Mouse (Mus musculus): ENCODE measurements around the gene Myo18b. TPM values are rescaled to one million over a fixed set of nuclear protein-coding genes. Genes with fewer than 3 reads are reported as not detected.

The Myo18b gene
- polyA plus RNA-seq, 1 experiment from 2014 or later: not detected

DNA sequence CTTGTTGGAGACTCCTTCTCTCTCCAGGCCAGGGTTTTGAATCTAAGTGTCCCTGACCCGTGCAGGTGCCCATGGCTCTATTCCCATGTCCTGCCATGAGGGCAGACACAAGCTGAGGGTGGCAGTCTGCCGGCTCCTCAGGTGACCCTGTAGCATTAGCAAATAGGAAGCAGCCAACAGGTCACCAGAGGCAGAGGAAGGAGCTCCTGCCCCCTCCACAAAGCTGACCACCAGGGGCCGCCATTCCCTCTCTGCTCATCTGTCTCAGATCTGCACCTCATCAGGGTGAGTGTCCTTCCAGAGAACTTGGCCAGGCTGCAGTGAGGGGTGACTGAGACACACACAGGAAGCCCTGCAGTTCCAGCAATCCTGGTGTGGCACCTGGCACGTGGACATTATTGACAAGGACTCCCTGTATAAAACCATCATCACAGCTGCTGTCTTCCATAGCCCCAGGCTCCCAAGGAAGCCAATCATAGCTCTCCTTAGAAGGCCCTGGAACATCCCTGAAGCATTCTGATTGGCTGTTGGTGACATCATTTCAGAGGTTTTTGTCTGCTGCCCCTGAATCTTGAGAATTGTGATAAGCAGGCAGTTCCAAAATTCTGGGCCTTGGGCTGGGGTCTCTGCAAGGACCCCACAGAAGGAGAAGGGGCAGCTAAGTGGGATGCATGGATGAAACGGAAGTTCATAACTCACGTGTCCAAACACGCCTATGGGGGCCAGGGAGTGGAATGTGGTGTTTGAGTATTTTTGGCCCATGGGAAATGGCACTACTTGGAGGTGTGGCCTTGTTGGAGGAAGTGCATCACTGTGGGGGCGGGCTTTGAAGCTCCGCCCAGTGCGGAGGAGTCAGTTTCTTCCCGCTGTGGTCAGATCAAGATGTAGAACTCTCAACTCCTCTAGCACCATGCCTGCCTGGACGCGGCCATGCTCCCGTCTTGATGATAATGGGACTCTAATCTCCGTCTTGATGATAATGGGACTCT, 104.1 kb downstream of the Myo18b start:
- in situ Hi-C loops (cut with MboI; ENCODE audit: low pct_unique_long_range_greater_than_20kb): no loop called here
- ChIA-PET CTCF (interaction anchor here (1.0 to 1.5 kb wide), 2 partner anchors 9 to 27 kb away, joined by 3 to 5 read pairs; no protein-coding TSS in a partner anchor), POLR2A (no interaction called here)
- no peak for TF ChIP-seq CTCF (IDR thresholded peaks at IDR 0.05)
- peaks cover 7% of the 10 kb centered on the region for H3K27me3 ChIP-seq
- ATAC-seq: no peak
- no peak for DNase-seq (ENCODE audit: low read depth, low spot score)

- ATAC-seq (no peak), DNase-seq (ENCODE audit: low read depth, low spot score) (no peak)
- TF ChIP-seq CTCF (IDR thresholded peaks at IDR 0.05): no peak
- ChIA-PET POLR2A (no interaction called here), CTCF (no interaction called here)
- in situ Hi-C loops (cut with MboI; ENCODE audit: low pct_unique_long_range_greater_than_20kb): no loop called here
- H3K27me3 ChIP-seq: peaks cover 7% of the 10 kb centered on the region
Observed at GRCm38 (mm10) chr5:112790376-112791111, 105.6 kb downstream of the Myo18b start.

DNA sequence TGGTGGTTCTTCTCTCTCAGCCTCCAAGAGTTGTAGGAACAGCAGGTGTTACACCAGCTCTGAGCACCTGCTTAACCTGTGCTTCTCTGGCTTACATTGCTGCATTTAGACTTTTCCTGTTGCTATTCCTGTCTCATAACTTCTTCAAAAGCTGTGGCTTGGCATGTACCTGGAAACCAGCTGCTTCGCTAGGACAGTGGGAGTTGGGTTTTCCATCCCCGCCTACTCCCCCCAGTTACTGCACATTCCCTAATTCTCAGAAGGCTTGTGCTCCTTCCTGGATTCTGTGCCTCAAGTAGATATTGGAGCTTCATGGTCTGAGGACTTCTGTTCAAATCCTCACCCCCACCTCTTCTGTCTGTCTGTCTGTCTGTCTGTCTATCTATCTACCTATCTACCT, 107.7 kb downstream of the Myo18b start:
- CTCF ChIA-PET: no interaction called here
- no peak for ATAC-seq
- TF ChIP-seq CTCF (IDR thresholded peaks at IDR 0.05): no peak
- no peak for DNase-seq (ENCODE audit: low read depth, low spot score)
- H3K27me3 ChIP-seq: peaks cover 4% of the 10 kb centered on the region
- POLR2A ChIA-PET: no interaction called here
- in situ Hi-C loops (cut with MboI; ENCODE audit: low pct_unique_long_range_greater_than_20kb): no loop called here

DNA sequence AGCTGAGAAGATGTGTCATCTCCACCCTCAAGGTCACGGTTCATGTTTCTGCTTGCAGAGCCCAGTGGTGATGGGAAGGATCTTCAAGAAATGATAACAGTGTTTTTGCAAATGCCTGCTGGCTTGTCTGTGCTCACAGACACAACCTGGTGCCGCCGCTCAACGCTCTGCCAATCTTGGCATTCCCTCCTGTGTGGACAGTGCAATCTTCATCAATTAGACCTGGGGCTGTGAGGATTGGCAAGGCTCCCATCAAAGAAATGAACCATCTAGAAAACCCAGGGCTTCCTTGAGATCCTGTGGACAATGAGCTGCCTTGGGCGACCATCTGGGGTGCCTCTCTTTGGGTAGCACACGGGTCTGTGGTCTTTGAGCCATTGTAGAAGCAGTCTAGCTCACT, 109.4 kb downstream of the Myo18b start:
- in situ Hi-C loops (cut with MboI; ENCODE audit: low pct_unique_long_range_greater_than_20kb): no loop called here
- ChIA-PET CTCF (no interaction called here), POLR2A (no interaction called here)
- H3K27me3 ChIP-seq: no peaks in the 10 kb centered on the region
- DNase-seq (ENCODE audit: low read depth, low spot score) (no peak), ATAC-seq (no peak)
- TF ChIP-seq CTCF (IDR thresholded peaks at IDR 0.05): no peak

- TF ChIP-seq CTCF (IDR thresholded peaks at IDR 0.05): no peak
- no peaks in the 10 kb centered on the region for H3K27me3 ChIP-seq
- in situ Hi-C loops (cut with MboI; ENCODE audit: low pct_unique_long_range_greater_than_20kb): no loop called here
- ATAC-seq (no peak), DNase-seq (ENCODE audit: low read depth, low spot score) (no peak)
- CTCF ChIA-PET: no interaction called here
- POLR2A ChIA-PET: no interaction called here
Observed at GRCm38 (mm10) chr5:112786031-112786430, 110.1 kb downstream of the Myo18b start.

DNA sequence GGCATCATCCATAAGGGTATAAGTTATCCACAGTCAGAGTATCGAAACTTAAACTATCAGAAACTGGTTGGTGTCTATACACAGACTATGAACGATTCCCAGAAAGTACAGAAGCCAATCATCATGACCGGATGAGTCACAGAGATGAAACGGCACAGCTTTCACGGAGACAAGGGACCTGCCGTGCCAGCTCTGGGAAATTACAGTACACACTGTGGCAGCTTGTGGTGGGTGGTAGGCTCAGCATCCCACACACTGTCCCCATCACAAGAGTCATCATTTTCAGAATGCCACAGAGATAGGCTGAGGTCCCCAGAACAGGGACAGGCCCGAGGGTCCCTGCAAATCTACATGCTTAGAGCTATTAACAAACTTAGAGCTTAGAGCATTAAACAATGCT, 114.4 kb downstream of the Myo18b start:
- peaks cover 3% of the 10 kb centered on the region for H3K27me3 ChIP-seq
- ATAC-seq: no peak
- in situ Hi-C loops (cut with MboI; ENCODE audit: low pct_unique_long_range_greater_than_20kb): no loop called here
- TF ChIP-seq CTCF (IDR thresholded peaks at IDR 0.05): no peak
- DNase-seq (ENCODE audit: low read depth, low spot score): no peak
- CTCF ChIA-PET: interaction anchor here (1.1 kb wide), 1 partner anchor 59 kb away, joined by 3 read pairs; no protein-coding TSS in a partner anchor
- POLR2A ChIA-PET: no interaction called here

- peaks cover 3% of the 10 kb centered on the region for H3K27me3 ChIP-seq
- ATAC-seq (no peak), DNase-seq (ENCODE audit: low read depth, low spot score) (no peak)
- POLR2A ChIA-PET: no interaction called here
- in situ Hi-C loops (cut with MboI; ENCODE audit: low pct_unique_long_range_greater_than_20kb): no loop called here
- TF ChIP-seq CTCF (IDR thresholded peaks at IDR 0.05): no peak
- CTCF ChIA-PET: interaction anchor here (1.1 kb wide), 1 partner anchor 60 kb away, joined by 3 read pairs; no protein-coding TSS in a partner anchor
Observed at GRCm38 (mm10) chr5:112781231-112781630, 114.9 kb downstream of the Myo18b start.

DNA sequence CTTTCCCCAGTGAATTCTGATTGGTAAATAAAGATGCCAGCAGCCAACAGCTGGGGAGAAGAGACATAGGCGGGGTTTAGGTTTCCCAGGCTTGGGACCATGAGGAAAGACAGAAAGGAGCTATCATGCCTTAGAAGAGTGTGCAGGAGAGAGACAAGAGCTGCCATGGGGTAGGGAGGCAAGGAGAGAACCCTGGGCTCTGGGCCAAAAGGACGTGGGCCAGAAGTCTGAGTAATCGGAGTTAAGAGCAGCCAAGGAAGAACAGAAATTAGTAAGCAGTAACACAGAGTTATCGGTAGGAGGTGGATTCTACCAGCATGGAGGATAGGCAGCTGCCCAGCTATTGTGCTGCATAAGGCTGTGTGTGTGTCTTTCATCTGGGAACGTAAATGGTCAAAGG, 115.8 kb downstream of the Myo18b start:
- CTCF ChIA-PET: no interaction called here
- DNase-seq (ENCODE audit: low read depth, low spot score) (no peak), ATAC-seq (no peak)
- in situ Hi-C loops (cut with MboI; ENCODE audit: low pct_unique_long_range_greater_than_20kb): no loop called here
- POLR2A ChIA-PET: no interaction called here
- no peak for TF ChIP-seq CTCF (IDR thresholded peaks at IDR 0.05)
- H3K27me3 ChIP-seq: peaks cover 3% of the 10 kb centered on the region

DNA sequence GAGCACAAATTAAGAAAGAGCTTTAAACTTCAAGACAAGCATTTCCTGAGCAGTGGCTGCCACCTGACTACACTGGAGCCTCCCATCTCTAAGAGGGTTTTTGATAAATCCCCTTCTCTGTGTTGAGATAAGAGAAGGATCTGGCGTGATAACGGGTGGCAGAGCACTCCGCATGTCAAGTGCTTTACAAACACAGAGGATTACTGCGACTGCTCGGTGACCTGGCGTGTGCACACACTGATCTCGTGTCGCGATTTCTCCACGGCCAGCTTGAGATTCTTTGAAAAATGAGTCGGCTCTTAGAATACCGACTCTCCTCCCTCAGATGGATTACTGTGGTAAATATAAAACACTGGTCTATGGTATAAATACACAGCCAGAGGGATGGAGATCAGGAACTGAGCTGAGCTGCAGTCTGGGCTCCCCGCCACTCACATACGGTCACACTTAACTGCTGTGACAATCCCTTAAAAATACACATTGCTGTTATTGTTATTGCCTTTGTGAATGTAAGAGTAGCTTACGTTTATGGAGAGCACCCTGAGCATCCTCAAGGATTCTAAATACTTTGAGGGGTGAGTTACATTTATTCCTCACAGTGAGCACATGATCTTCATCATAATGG, 119.3 kb downstream of the Myo18b start:
- in situ Hi-C loops (cut with MboI; ENCODE audit: low pct_unique_long_range_greater_than_20kb): no loop called here
- ATAC-seq (no peak), DNase-seq (ENCODE audit: low read depth, low spot score) (no peak)
- ChIA-PET POLR2A (no interaction called here), CTCF (no interaction called here)
- TF ChIP-seq CTCF (IDR thresholded peaks at IDR 0.05): no peak
- peaks cover 3% of the 10 kb centered on the region for H3K27me3 ChIP-seq

DNA sequence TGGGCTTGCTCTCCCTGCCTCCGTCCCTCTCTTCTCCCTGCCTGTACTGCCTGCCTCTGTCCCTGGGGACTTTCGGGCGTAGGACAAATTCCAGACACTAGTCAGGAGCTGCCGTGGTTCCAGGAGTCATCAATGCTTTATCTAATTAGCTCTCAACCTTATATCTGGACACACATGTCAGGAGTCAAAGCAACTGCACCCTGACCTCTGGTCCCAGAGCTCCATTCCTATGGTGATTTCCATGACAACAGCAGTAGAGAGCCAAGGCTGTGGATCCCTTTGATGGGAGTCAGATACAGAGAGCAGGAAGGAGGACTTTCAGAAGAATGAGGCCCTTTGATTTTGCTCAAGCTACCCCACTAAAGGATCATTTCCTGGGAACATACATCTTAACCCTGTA, 122.7 kb downstream of the Myo18b start:
- ChIA-PET CTCF (no interaction called here), POLR2A (no interaction called here)
- peaks cover 3% of the 10 kb centered on the region for H3K27me3 ChIP-seq
- in situ Hi-C loops (cut with MboI; ENCODE audit: low pct_unique_long_range_greater_than_20kb): no loop called here
- DNase-seq (ENCODE audit: low read depth, low spot score) (no peak), ATAC-seq (no peak)
- no peak for TF ChIP-seq CTCF (IDR thresholded peaks at IDR 0.05)
